23 mouse cellular contexts compared by ENCODE assay signal in genomic region chr9:96746527-96746926, GRCm38 (mm10). TPM values are rescaled to one million over a fixed set of nuclear protein-coding genes. Genes with fewer than 3 reads are reported as not detected.
DNase-seq lines count a peak whose midpoint lies in the region; ATAC-seq and TF ChIP-seq lines count a peak whose summit lies in the region.
"Had no signal": no experiment of that assay in that cellular context is flagged by ENCODE, and none has a peak within 500 bp of the region (broad histone marks: within the 10 kb centered on the region; RNA-seq: fewer than 3 reads in every experiment).

No protein-coding gene starts in this region.

- dilution Hi-C loops in CH12.LX (cut with MboI; ENCODE audit: extremely low pct_ligation_motif_present, extremely low pct_unique_long_range_greater_than_20kb, low sequenced_read_pairs) = no loop called here

- 94% methylated on average over 9 of the region's 9 CpGs for WGBS in forebrain, embryonic 15.5 days
- WGBS in intestine, embryonic 16.5 days = 95% methylated on average over 9 of the region's 9 CpGs

- no peak overlapping the region for H3K27ac ChIP-seq in CH12.LX (ENCODE audit: insufficient read depth, low read depth)
- H3K27ac ChIP-seq in brown adipose tissue, adult 24 weeks (replicated peaks; ENCODE audit: low read depth, low read length) = 0 out of 2 replicates have a peak overlapping the region, but pooled peaks have one; percentile 77
- H3K27ac ChIP-seq in forebrain, embryonic 15.5 days (replicated peaks) = no peak overlapping the region
- no peak overlapping the region for H3K27ac ChIP-seq in intestine, embryonic 16.5 days (ENCODE audit: low read length)

- H3K36me3 ChIP-seq in CH12.LX (replicated peaks in 1 of 2; ENCODE audit: control insufficient read depth in 1 of 2, insufficient read depth in 1 of 2, low read length in 1 of 2) (peaks cover 73 to 91% of the 10 kb centered on the region in 2 experiments), myocyte (ENCODE audit: control insufficient read depth, insufficient read depth) (peaks cover 48% of the 10 kb centered on the region)
- H3K36me3 ChIP-seq in forebrain, embryonic 15.5 days = no peaks in the 10 kb centered on the region
- no peaks in the 10 kb centered on the region for H3K36me3 ChIP-seq in intestine, embryonic 16.5 days (ENCODE audit: control insufficient read depth, insufficient read depth, low read length)
- H3K36me3 ChIP-seq: G1E had no signal

- no peak for ATAC-seq in forebrain, embryonic 15.5 days (replicated peaks)
- no peak for ATAC-seq in intestine, embryonic 16.5 days
- ATAC-seq: activated CD4-positive, CD25-positive, alpha-beta regulatory T cell, adult 4 months; CD4-positive, CD25-positive, alpha-beta regulatory T cell, adult 4 months; Patski had no signal

- TF ChIP-seq POLR2A in CH12.LX (IDR thresholded peaks at IDR 0.05; ENCODE audit: low read depth, low read length) (peak; percentile 37; the same call in 1 of the 2 replicates), myocyte (IDR thresholded peaks at IDR 0.05; ENCODE audit: insufficient read length, low read depth) (no peak)

- no peak for TF ChIP-seq EP300 in CH12.LX (IDR thresholded peaks at IDR 0.05; ENCODE audit: low read length)

- TF ChIP-seq RAD21 in CH12.LX (IDR thresholded peaks at IDR 0.05; ENCODE audit: low read depth, low read length) = no peak

- H3K4me2 ChIP-seq in CH12.LX (ENCODE audit: insufficient read depth, low read depth, poor library complexity, severe bottlenecking) (no peak overlapping the region), myocyte (ENCODE audit: low read depth) (no peak overlapping the region)
- H3K4me2 ChIP-seq in forebrain, embryonic 15.5 days (replicated peaks) = no peak overlapping the region
- no peak overlapping the region for H3K4me2 ChIP-seq in intestine, embryonic 16.5 days (ENCODE audit: low read depth, low read length)

- DNase-seq in CH12.LX (ENCODE audit: extremely low read depth) = no peak
- peak; percentile 91 for DNase-seq in fat pad, adult 2 months (ENCODE audit: extremely low read depth, low read depth, low spot score)
- DNase-seq in cerebellum, postnatal 10 days = no peak
- no peak for DNase-seq in spleen, postnatal 10 days (ENCODE audit: low spot score in 2 of 2)
- DNase-seq: adrenal gland, adult 2 months; adrenal gland, adult 8-10 months; adrenal gland, postnatal 10 days; adrenal gland, postnatal 14 days; adrenal gland, postnatal 25 days; adrenal gland, postnatal 36 days; B cell, adult 2 months; cerebellum, adult 11 months; cerebellum, adult 11-12 months; cerebellum, adult 18-20 months; cerebellum, adult 2 months had no signal

- no peak overlapping the region for H3K4me3 ChIP-seq in CH12.LX (replicated peaks in 1 of 3; ENCODE audit: low read depth in 2 of 3, low read length in 2 of 3, poor library complexity in 1 of 3)
- H3K4me3 ChIP-seq in brown adipose tissue, adult 24 weeks (ENCODE audit: insufficient read depth, low read depth, low read length) = no peak overlapping the region
- no peak overlapping the region for H3K4me3 ChIP-seq in myocyte
- H3K4me3 ChIP-seq in forebrain, embryonic 15.5 days = no peak overlapping the region
- no peak overlapping the region for H3K4me3 ChIP-seq in intestine, embryonic 16.5 days (ENCODE audit: low read length)

- H3K79me2 ChIP-seq in CH12.LX (replicated peaks; ENCODE audit: control insufficient read depth, extremely low read depth, insufficient read depth, poor library complexity, severe bottlenecking) (peaks cover 32% of the 10 kb centered on the region), myocyte (ENCODE audit: control insufficient read depth, insufficient read depth) (peaks cover 19% of the 10 kb centered on the region)

- H3K4me1 ChIP-seq in CH12.LX (ENCODE audit: control insufficient read depth in 1 of 2, insufficient read depth in 2 of 2) = peaks cover 16 to 55% of the 10 kb centered on the region in 2 experiments
- H3K4me1 ChIP-seq in brown adipose tissue, adult 24 weeks (ENCODE audit: control insufficient read depth, insufficient read depth, insufficient read length, low read length) = no peaks in the 10 kb centered on the region; the same call in 1 of the 2 replicates
- H3K4me1 ChIP-seq in forebrain, embryonic 15.5 days = no peaks in the 10 kb centered on the region
- H3K4me1 ChIP-seq in intestine, embryonic 16.5 days (ENCODE audit: control insufficient read depth, insufficient read depth, low read length) = no peaks in the 10 kb centered on the region

- H3ac ChIP-seq in myocyte (ENCODE audit: control insufficient read depth, insufficient read length) = no peak overlapping the region

- TF ChIP-seq CTCF in CH12.LX (conservative IDR thresholded peaks at IDR 0.05 in 1 of 2, IDR thresholded peaks at IDR 0.05 in 1 of 2; ENCODE audit: low read depth in 2 of 2, low read length in 2 of 2) = no peak

- H3K27me3 ChIP-seq in CH12.LX (replicated peaks) = no peaks in the 10 kb centered on the region
- no peaks in the 10 kb centered on the region for H3K27me3 ChIP-seq in myocyte (ENCODE audit: control insufficient read depth, insufficient read depth, insufficient read length)
- no peaks in the 10 kb centered on the region for H3K27me3 ChIP-seq in forebrain, embryonic 15.5 days
- no peaks in the 10 kb centered on the region for H3K27me3 ChIP-seq in intestine, embryonic 16.5 days (replicated peaks; ENCODE audit: control insufficient read depth, insufficient read depth, low read length)
- H3K27me3 ChIP-seq: Patski had no signal

- in situ Hi-C loops in CH12.LX (cut with MboI; ENCODE audit: low pct_ligation_motif_present, low pct_unique_long_range_greater_than_20kb, low sequenced_read_pairs) = no loop called here

- H3K9me3 ChIP-seq in CH12.LX (replicated peaks; ENCODE audit: low read length) = peaks cover 57% of the 10 kb centered on the region
- H3K9me3 ChIP-seq in forebrain, embryonic 15.5 days = no peaks in the 10 kb centered on the region
- no peaks in the 10 kb centered on the region for H3K9me3 ChIP-seq in intestine, embryonic 16.5 days (ENCODE audit: control insufficient read depth, low read length)

- no peak overlapping the region for H3K9ac ChIP-seq in CH12.LX (ENCODE audit: insufficient read depth, low read depth)
- no peak overlapping the region for H3K9ac ChIP-seq in forebrain, embryonic 15.5 days (replicated peaks)
- no peak overlapping the region for H3K9ac ChIP-seq in intestine, embryonic 16.5 days (ENCODE audit: low read depth, low read length)

TF ChIP-seq in CH12.LX, 34 proteins besides CTCF, POLR2A, EP300 and RAD21:
- no peak for TF ChIP-seq USF2 (conservative IDR thresholded peaks at IDR 0.05; ENCODE audit: low read depth, low read length)
- no peak for TF ChIP-seq ZNF384 (IDR thresholded peaks at IDR 0.05; ENCODE audit: low read depth, low read length)
- TF ChIP-seq UBTF (IDR thresholded peaks at IDR 0.05; ENCODE audit: low read depth, low read length) = no peak
- no peak for TF ChIP-seq KAT2A (IDR thresholded peaks at IDR 0.05; ENCODE audit: insufficient replicate concordance, low read length)
- no peak for TF ChIP-seq MAX (IDR thresholded peaks at IDR 0.05; ENCODE audit: low read length)
- no peak for TF ChIP-seq GABPA (IDR thresholded peaks at IDR 0.05; ENCODE audit: insufficient replicate concordance, low read depth, low read length)
- TF ChIP-seq ZMIZ1 (IDR thresholded peaks at IDR 0.05; ENCODE audit: low read depth, low read length) = no peak
- no peak for TF ChIP-seq ELF1 (IDR thresholded peaks at IDR 0.05; ENCODE audit: low read depth, low read length)
- TF ChIP-seq SMC3 (IDR thresholded peaks at IDR 0.05; ENCODE audit: low read depth, low read length) = no peak
- no peak for TF ChIP-seq BHLHE40 (IDR thresholded peaks at IDR 0.05; ENCODE audit: low read depth, low read length)
- no peak for TF ChIP-seq TBP (conservative IDR thresholded peaks at IDR 0.05; ENCODE audit: low read depth, low read length)
- no peak for TF ChIP-seq MAZ (IDR thresholded peaks at IDR 0.05; ENCODE audit: low read depth, low read length)
- no peak for TF ChIP-seq TCF12 (IDR thresholded peaks at IDR 0.05; ENCODE audit: low read depth, low read length)

TF ChIP-seq in myocyte, 11 proteins besides CTCF, POLR2A, EP300 and RAD21:
- TF ChIP-seq POLR2AphosphoS2 (IDR thresholded peaks at IDR 0.05; ENCODE audit: insufficient read length, low read depth) (peak; percentile 16), E2F4 (IDR thresholded peaks at IDR 0.05; ENCODE audit: insufficient read depth) (no peak)

RNA-seq across cellular contexts. Expression of gene Zbtb38, which starts 6.1 kb away (rescaled TPM):
- total RNA-seq in CH12.LX (2012; rRNA removed) (83.6 and 102 TPM in 2 replicates), CH12.LX (2014; rRNA removed) (67.9 and 68.8 TPM in 2 replicates)
- polyA plus RNA-seq in CH12.LX (2012; ENCODE audit: insufficient read length, low read depth) (51.7 and 53.0 TPM in 2 replicates), myocyte (2012; fragmentation: generic; extraction: Trizol) (9.1 TPM)
- polyA plus RNA-seq in brown adipose tissue, adult 24 weeks (2012; ENCODE audit: insufficient read depth, insufficient read length, missing spikeins) = 16.8 and 18.7 TPM in 2 replicates
- 48.2 and 51.0 TPM in 2 replicates for polyA plus RNA-seq in forebrain, embryonic 15.5 days (2015; fragmentation: Nextera tagmentation; extraction: Ambion mirVana)
- polyA plus RNA-seq in intestine, embryonic 16.5 days (2015; fragmentation: Nextera tagmentation; extraction: Ambion mirVana) = 20.3 and 20.6 TPM in 2 replicates
